Mouse (Mus musculus): ENCODE measurements around the gene Nup85.
"Not testable (repeated sequence)": the region's sequence is repeated elsewhere in the genome, so short reads cannot be mapped to it uniquely, and the experiment has no call there.

The Nup85 gene

DNA sequence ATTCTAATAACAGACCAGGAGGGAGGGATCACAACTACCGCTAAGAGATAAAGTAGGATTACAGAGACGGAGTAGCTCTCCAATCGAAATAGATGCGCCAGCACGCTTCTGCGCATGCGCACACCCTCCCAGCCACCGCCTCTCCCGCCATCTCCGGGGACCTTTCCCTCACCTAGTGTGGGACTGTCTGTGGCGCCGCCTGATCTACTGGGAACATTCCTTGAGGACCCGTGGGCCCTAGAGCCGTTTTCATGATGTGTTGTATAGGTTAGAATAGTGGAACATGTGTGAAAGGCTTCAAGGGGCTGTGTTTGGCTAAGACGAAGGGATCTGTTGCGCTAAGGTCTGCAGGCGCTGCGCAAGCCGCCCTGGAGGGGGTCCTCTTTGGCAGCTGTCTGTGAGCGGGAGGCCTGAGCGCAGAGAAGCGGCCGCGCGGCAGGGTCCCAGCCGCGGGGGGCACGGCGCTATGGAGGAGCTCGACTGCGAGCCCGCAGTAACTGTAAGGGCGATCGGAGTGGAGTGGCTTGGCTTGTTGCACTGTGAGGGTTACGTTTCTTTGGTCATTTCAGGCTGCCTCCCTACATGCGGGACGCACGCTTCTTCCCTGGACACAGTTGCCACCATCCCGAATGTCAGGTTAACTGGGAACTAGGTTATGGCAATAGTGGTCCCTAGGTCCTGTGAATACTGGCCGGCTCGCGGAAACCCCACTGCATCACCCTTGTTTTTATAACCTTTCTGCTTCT is at the start of gene Nup85:
Nup85 (plus strand) TSS at position 371 of the 746 bp plus-strand sequence.
- peak; percentile 97 for DNase-seq (ENCODE audit: low spot score in 2 of 2)

DNA sequence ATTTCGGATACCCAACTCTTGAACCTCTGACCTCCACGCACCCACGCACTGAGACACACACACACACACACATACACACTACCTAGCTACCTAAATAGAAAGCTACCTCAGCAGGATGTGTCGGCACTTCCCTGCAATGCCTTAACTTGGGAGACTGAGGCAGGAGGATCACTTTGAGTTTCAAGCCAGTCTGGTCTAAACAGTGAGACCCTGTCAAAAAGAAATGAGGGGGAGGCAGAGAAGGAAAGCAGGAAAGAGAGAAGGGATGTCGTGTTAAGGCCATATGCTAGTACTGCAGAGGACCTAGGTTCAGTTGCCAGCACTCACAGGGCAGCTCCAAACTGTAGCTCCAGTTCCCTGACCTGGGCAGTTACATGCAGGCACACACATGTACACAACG is 49.2 kb upstream of the Nup85 start:
- no peak for DNase-seq (ENCODE audit: low spot score in 2 of 2)

DNA sequence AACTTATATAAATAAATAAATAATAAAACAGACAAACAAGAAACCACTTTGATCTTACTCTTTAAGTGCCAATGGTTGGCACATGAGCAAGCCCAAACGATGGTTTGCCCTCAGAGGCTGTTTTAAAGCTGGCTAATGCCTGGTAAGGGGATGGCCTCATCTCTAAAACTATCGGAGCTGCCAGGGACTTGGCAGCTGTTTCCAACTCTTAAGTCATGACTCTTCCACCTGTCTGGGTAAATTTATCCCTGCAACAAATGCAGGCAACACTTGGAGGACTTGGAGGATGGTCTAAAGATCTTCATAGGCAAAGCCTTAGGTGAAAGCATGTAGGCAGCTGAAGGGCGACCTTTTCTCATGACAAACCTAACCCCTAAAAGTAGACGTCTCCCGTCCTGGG is 47.3 kb upstream of the Nup85 start:
- no peak for DNase-seq (ENCODE audit: low spot score in 2 of 2)

DNA sequence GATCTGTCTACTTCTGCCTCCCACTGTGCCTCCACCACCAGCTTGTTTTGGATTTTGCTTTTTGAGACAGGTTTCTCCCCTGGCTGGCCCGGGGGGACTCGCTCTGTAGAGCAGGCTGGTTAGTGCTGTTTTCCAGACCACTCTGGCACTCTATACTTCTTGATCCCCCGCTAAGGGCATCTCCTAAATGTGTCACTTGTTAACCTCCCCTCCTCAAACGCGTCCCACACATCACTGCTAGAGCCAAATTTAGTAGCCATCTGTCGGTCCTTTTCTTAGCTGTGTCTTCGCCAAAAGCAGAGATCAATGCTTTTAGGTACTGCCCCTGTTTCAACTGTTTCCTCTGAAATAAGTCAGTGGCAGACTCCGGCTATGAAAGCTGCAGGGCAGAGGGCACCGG is 45.5 kb upstream of the Nup85 start:
- peak; percentile 45 to 69 for DNase-seq (ENCODE audit: low spot score in 2 of 2)

DNA sequence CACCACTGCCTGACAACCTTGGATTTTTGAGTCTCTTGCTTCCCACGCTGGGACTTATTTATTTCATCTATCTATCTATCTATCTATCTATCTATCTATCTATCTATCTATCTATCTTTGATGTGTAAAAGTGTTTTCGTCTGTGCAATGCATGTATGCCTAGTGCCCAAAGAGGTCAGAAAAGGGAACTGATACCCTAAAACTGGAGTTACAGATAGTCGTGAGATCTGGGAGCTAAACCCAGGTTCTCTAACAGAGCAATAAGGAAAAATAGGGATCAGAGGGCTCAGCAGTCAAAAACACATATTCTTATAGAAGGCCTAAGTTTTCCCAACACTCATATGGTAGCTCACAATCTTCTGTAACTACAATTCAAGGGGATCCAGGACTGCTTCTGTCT is 44.7 kb upstream of the Nup85 start:
- no peak for DNase-seq (ENCODE audit: low spot score in 2 of 2)

DNA sequence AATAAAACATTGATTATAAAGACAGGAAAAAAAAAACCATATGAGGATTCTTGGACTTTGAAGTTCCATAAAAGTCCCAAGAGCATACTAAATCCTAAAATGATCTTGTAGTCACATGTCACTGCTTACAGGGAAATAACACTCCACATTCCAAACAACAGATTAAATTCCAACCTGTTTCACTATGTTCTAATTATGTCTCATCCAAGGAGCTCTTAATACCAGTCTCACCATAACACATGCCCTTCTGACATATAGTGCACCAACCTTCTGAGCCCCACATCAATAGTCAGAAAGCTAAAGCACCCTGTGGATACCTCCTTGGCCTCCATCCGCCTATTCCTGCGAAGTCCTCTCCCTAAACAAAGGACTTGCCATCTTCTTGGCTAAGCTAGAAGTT is 44.0 kb upstream of the Nup85 start:
- DNase-seq (ENCODE audit: low spot score in 2 of 2) = no peak

DNA sequence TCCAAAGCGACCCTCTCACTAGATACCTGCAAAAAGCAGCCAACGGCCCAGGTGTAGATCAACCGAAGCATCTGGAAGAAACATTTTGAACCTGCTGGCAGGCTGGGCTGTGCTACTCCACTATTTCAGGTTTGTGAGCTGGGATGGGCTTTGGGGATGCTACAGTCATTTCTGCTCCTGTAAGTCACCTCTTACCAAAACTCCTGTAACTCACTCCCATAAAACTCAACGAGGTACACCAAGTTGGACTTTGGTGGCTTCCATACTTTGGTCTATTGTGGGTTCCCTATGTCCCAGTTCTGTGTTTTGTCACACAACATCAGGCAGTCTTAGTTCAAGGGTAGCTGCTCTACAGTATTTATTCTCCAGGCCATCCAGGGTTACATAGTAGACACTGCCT is 43.2 kb upstream of the Nup85 start:
- no peak for DNase-seq (ENCODE audit: low spot score in 2 of 2)

DNA sequence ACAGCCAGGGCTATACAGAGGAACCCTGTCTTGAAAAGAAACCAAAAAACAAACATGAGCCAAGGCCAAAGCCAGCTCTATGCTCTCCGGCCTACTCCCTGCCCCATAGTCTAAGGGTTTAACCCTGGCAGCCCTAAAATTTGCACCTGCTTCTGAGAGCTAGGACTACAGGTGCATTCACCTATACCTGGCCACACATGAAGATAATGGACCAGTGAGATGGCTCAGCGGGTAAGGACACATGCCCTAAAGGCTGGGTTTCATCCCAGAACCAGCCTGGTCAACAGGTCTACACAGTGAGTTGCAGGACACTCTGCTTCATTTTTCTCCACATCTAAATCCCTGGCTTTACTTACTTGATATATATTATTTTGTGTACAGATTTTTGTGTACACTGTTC is 42.0 kb upstream of the Nup85 start:
- no peak for DNase-seq (ENCODE audit: low spot score in 2 of 2)

DNA sequence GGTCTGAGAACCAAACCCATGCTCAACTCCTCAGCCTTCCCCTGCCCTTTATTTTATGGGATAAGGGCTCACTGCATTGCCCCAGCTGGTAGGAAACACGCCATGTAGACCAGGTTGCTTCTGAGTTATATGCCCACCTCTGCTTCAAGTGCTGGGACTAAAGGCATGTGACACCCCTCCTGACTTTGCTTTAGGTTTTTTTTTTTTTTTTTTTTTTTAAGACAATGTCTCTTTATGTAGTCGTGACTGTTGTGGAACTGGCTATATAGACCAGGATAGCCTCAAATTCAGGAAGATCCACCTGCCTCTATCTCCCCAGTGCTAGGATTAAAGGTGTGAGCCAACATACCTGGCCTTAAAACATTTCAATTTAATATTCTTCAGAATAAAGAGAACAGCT is 41.5 kb upstream of the Nup85 start:
- DNase-seq (ENCODE audit: low spot score in 2 of 2) = no peak

DNA sequence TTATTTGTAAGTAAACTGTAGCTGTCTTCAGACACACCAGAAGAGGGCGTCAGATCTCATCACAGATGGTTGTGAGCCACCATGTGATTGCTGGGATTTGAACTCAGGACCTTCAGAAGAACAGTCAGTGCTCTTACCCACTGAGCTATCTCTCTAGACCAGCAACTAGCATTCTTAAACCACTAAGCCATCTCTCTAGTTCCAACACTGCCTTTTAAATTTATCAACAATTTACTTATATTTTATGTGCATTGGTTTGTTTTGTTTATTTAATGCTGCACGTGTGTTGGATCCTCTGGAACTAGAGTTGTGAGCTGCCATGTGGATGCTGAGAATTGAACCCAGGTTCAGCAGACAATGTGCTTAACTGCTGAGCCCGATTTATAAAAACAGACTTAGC is 37.8 kb upstream of the Nup85 start:
- not testable (repeated sequence) for DNase-seq (ENCODE audit: low spot score in 2 of 2)

DNA sequence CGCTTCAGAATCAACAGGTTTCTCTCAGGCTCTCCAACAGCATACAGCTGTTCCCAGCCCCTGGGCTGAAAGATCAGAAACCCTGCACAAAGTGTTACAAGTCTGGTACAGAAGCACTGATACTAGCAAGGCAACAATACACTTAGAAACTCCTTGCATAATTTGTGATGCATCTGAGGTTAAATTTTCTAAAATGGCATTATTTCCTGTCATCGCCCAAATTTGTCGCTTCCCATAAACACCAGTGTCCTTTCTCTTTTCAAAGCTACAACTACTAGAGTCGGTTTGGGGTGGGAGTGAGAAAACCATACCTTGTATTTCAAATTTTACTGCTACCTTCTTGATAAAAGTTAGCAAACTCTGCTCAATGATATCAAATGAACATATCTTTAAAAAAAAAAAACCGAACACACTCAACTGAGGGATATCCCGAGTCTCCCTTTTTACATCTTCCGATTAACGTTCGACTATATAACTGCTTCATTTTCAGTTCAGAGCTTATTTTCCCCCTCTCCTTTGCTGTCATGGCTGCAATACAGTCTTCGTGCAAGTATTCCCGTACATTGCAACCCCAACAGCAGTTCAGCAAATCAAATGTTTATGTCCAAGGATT is 29.4 kb upstream of the Nup85 start:
- no peak for DNase-seq (ENCODE audit: low spot score in 2 of 2)

DNA sequence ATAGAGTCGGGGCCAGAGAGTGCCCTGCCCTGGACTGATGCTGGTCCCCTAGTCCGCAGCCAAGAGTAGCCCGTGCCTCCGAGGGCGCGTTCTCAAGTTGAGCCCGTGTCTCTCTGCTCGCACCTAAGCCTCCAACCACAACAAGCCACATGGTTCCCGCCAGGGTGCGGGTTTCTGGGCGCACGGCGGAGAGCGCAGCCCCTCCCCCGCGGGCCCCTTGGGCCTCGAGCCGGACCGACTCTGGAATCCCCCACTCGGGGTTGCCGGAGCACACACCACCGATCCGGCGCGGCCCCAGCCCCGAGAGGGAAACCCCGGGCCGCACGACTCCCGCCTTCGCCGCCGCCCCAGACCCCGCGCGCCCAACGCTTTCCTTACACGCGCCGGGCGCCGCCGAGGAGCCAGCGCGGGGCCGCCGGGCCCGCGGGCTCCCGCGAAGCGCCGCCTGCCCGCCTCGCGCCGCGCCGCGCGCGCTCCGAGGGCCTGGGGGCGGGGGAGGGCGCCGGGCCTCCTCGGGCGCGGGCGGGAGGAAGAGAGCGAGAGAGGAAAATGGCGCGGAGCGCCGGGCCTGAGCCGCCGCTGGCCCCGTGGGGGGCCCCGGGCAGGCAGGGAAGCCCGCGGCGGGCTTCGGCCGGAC is 28.7 kb upstream of the Nup85 start:
- peak; percentile 41 to 54 for DNase-seq (ENCODE audit: low spot score in 2 of 2)

DNA sequence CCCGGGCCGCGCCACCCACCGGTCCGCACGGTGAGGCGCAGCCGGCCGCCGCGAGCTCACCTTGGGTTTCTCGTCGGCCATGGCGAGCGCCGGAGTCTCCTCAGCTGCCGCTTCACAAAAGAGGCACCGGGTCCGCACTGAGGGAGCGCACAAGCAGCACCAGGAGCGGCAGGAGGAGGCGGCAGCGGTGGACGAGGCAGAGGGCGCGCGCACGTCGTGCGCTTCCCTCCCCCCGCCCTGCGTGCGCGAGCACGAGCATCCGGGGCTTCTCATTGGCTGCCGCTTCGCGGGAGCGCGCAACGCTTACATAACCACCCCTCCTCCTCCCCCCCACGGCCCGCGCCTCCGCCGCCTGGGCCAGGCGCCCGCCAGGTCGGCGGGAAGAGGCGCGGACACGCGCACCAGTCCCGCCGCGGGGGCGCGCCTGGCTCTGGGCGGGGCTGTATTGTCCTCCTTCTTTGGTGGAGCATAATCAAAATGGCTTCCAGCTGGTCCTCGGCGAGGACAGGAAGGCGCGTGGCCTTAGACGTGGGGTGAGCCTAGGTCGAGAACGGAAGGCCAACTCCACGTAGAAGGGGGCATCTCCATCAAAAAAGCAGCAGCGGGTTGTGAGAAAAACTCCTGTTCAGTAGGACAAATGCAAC is 28.1 kb upstream of the Nup85 start, which contains the start of gene Sumo2:
Sumo2 (minus strand) TSS at position 239 of the 644 bp plus-strand sequence.
- peak; percentile 98 for DNase-seq (ENCODE audit: low spot score in 2 of 2)

DNA sequence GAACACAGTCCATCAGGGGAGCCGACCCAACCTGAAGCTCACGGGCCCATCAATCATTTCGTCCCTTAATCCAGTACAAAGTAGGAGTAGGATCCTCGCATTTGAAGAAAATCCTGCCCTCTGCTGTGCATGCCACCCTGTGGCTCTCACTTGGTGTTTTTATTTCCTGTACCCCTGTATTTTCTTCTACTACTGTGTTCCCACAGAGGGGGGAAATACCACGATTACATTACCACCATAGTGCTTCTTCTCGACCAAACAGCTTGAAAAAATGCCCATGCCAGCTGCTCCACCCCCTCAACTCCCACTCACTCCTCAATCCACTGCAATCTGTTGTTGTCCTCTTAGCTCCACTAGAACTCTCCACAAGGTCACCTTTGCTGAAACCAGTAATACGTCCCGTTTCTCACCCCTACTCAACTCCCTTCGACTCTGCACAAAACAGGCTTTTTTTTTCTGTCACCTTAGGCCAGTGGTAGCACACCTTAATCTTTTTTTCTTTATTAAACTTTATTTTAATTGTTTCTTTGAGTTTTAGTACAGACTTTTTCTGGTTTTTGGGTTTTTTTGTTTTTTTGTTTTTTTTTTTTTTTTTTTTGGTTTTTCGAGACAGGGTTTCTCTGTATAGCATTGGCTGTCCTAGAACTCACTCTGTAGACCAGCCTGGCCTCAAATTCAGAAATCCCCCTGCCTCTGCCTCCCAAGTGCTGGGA is 27.2 kb upstream of the Nup85 start:
- DNase-seq (ENCODE audit: low spot score in 2 of 2) = peak; percentile 44 to 62

DNA sequence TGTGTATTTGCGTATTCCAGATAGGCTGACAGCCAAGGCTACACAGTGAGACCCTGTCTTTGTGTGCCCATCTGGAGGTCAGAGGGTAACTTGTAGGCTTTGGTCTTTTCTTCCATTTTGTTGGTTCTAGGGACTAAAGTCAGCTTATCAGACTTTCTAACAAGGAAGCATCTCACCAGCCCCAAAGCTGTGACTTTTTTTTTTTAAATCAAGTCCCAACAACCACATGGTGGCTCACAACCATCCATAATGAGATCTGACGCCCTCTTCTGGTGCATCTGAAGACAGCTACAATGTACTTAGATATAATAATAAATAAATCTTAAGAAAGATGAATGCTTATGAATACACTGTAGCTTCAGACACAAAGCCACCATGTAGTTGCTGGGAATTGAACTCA is 26.2 kb upstream of the Nup85 start:
- DNase-seq (ENCODE audit: low spot score in 2 of 2) = no peak

DNA sequence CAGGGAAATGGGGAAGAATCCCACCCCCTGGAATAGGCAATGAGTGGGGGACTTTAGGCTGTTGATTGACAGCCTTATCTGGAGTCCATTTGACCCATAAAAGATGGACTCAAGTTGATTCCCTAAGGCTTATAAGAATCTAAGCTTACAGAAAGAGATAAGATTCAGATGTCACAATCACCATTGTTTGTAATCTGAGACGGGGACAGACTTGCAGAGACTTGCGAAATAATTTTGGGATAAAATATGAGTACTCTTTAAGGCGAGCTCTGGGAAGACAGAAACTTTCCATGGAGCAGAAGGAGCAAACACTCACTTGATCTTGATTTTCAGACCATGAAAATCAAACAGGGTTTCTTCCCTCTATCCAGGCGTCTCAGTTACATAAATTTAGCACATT is 20.7 kb upstream of the Nup85 start:
- DNase-seq (ENCODE audit: low spot score in 2 of 2) = no peak

DNA sequence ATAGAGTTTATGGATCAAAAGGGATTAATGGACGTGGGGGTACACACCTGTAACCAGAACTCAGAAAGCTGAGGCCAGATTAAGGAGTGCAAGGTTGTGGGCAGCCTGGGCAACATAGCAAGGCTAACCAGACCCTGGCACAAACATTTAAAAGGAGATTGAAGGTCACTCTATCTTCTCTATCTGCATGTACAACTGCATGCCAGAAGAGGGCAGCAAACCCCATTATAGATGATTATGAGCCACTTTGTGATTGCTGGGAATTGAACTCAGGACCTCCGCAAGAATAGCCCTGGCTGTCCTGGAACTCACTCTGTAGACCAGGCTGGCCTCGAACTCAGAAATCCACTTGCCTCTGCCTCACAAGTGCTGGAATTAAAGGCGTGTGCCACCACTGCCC is 11.5 kb upstream of the Nup85 start:
- no peak for DNase-seq (ENCODE audit: low spot score in 2 of 2)

DNA sequence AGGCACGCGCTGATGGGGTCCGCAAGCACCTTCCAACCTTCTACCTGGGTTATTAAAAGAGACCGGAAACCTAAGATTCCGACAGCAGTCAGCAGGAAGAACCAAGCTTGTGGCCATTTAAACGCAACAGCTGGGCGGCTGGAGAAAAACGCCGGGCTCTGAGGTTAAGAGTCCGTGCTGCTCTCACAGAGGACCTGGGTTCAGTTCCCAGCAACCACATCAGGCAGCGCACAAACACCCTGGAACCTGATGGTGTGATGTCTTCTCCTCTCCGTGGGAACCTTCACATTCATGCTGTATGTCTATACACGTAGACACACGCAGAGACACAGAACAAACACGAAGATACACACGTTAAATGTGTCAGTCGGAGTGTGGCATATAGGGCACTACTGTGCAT is 8.5 kb upstream of the Nup85 start:
- no peak for DNase-seq (ENCODE audit: low spot score in 2 of 2)

DNA sequence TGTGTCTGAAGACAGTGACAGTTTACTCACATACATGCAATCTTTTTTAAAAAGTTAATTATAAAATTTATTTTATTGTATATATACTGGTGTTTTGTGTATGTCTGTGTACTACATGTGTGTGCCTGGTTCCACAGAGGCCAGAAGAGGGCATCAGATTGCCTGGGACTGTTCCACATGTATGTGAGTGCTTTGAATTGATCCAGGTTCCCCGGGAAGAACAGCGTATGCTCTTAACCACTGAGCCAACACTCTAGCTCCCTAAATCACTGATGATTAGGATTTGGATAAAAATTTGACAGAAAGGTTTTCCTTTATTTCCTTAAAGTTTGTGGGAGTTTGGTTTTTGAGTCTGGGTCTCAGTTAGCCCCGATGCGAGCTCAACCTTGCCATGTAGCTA is 828 bp upstream of the Nup85 start:
- no peak for DNase-seq (ENCODE audit: low spot score in 2 of 2)

DNA sequence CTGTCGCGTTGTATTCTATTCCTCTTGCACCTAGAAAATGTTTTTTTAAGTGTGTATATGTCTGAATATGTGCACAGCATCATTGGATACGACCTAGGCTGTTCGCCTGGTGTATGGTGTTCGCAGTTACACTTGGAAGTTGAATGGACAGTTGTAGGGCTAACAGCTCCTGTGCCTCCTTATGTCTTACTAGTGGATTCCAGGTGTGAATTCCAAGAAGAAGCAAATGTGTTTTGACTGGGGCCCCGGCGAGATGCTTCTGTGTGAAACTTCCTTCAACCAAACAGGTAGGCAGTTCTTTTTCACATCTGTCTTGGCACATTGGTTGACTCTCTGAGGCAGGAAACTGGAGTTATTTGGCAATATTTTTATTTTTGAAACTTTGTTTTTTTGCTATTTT is 727 bp downstream of the Nup85 start:
- DNase-seq (ENCODE audit: low spot score in 2 of 2) = no peak

DNA sequence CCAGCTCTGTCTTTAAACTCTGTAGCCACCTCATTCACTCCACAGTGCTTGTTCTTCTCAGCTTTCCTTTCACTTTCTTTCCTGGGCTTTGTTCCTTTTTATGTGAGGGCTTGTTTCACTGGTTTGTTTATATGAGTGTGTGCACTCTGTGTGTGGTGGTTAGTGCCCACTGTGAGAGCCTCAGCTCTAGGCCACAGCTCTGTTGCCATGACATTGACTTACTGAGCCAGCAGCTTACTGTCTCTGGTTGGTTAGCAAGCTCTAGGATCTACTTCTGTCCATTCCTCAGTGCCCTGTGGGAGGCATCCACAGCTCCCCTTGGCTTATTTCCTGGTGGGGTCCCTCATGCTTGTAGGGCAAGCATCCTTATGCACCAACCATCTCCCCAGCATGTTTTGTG is 14.8 kb downstream of the Nup85 start:
- no peak for DNase-seq (ENCODE audit: low spot score in 2 of 2)

Measured in frontal cortex, postnatal 36 days (tissue).